Mouse (Mus musculus) intestine, embryonic 14.5 days (tissue): ENCODE measurements at regions not wholly inside any gene's neighbourhood (a gene's known extent, or its start where the extent isn't known, plus 50 kb on each side); places are given as distances from the start of the nearest gene placed in this dataset.

Source experiments
- ATAC-seq: fragments of 200-750 bp; cut with Nextera tagmentation; replicated peaks from 2 replicates; pipeline ENCODE4 v1.8.0; 2017; ENCODE audit warnings: low read depth, moderate number of reproducible peaks, moderate TSS enrichment, moderate library complexity; ENCODE audit not compliant: low FRiP score, low TSS enrichment
- DNase-seq: peaks from one replicate; pipeline ENCODE4 v3.0.0-alpha.2; 2018; ENCODE audit warnings: low spot score
- H3K27ac ChIP-seq: fragments of 300-500 bp; sonication (generic); 2 replicates; pipeline ENCODE4 v1.5.1; 2014; ENCODE audit warnings: low read depth, mild to moderate bottlenecking, control low read depth
- H3K27me3 ChIP-seq: fragments of 300-500 bp; sonication (generic); replicated peaks from 2 replicates; pipeline ENCODE4 v1.6.1; 2014; ENCODE audit warnings: low read length, control low read depth; ENCODE audit not compliant: control insufficient read depth, insufficient read depth
- H3K36me3 ChIP-seq: fragments of 300-500 bp; sonication (generic); 2 replicates; pipeline ENCODE4 v1.6.1; 2014; ENCODE audit warnings: low read length, control low read depth; ENCODE audit not compliant: control insufficient read depth, insufficient read depth
- H3K4me1 ChIP-seq: fragments of 300-500 bp; sonication (generic); replicated peaks from 2 replicates; pipeline ENCODE4 v1.6.1; 2014; ENCODE audit warnings: low read length, control low read depth, mixed read lengths; ENCODE audit not compliant: control insufficient read depth, insufficient read depth
- H3K4me2 ChIP-seq: fragments of 300-500 bp; sonication (generic); 2 replicates; pipeline ENCODE4 v1.6.1; 2014; ENCODE audit warnings: low read length
- H3K4me3 ChIP-seq: fragments of 300-500 bp; sonication (generic); 2 replicates; pipeline ENCODE4 v1.5.1; 2014; ENCODE audit warnings: low read depth, low read length, control low read depth, mixed read lengths
- H3K9ac ChIP-seq: fragments of 300-500 bp; sonication (generic); 2 replicates; pipeline ENCODE4 v1.6.1; 2014; ENCODE audit warnings: mild to moderate bottlenecking, low read length
- H3K9me3 ChIP-seq: fragments of 300-500 bp; sonication (generic); 2 replicates; pipeline ENCODE4 v1.6.1; 2016; ENCODE audit warnings: low read length, control low read depth; ENCODE audit not compliant: control insufficient read depth
- WGBS: fragments of 180-500 bp; shearing (Covaris S2); extraction: QIAGEN DNeasy Blood & Tissue Kit; methylation state at CpG from one replicate; pipeline ENCODE4 v1.1.7; 2014; 5-methylcytosine and 5-hydroxymethylcytosine counted together

GRCm38 (mm10) chr1:35981226-35981625 is 87.0 kb upstream of the Hs6st1 start:
- H3K36me3 ChIP-seq = no peaks in the 10 kb centered on the region
- no peak overlapping the region for H3K9ac ChIP-seq
- H3K4me2 ChIP-seq = no peak overlapping the region
- H3K4me3 ChIP-seq = no peak overlapping the region
- no peaks in the 10 kb centered on the region for H3K9me3 ChIP-seq
- ATAC-seq (no peak), DNase-seq (no peak)
- no peak overlapping the region for H3K27ac ChIP-seq
- H3K4me1 ChIP-seq = no peaks in the 10 kb centered on the region
- WGBS = 90% methylated on average over 4 of the region's 4 CpGs
- H3K27me3 ChIP-seq = no peaks in the 10 kb centered on the region

- Histone ChIP-seq H3K4me3 (no peak overlapping the region), H3K9me3 (no peaks in the 10 kb centered on the region), H3K27me3 (no peaks in the 10 kb centered on the region), H3K36me3 (no peaks in the 10 kb centered on the region), H3K9ac (no peak overlapping the region), H3K27ac (no peak overlapping the region), H3K4me2 (no peak overlapping the region), H3K4me1 (no peaks in the 10 kb centered on the region)
- DNase-seq (no peak), ATAC-seq (no peak)
- 66% methylated on average over 3 of the region's 3 CpGs for WGBS
Observed at GRCm38 (mm10) chr1:35983361-35983760, 84.8 kb upstream of the Hs6st1 start.

GRCm38 (mm10) chr1:35985318-35985717 is 82.9 kb upstream of the Hs6st1 start:
- Histone ChIP-seq H3K4me2 (no peak overlapping the region), H3K9me3 (0 out of 2 replicates have a peak, but pooled peaks cover 2% of the 10 kb centered on the region), H3K9ac (no peak overlapping the region), H3K27ac (no peak overlapping the region), H3K36me3 (no peaks in the 10 kb centered on the region), H3K4me1 (no peaks in the 10 kb centered on the region), H3K4me3 (no peak overlapping the region), H3K27me3 (no peaks in the 10 kb centered on the region)
- DNase-seq = no peak
- ATAC-seq = no peak
- 87% methylated on average over 6 of the region's 6 CpGs for WGBS

- H3K4me1 ChIP-seq = no peaks in the 10 kb centered on the region
- no peak overlapping the region for H3K9ac ChIP-seq
- no peaks in the 10 kb centered on the region for H3K36me3 ChIP-seq
- no peak for ATAC-seq
- H3K27me3 ChIP-seq = no peaks in the 10 kb centered on the region
- DNase-seq = no peak
- 0 out of 2 replicates have a peak, but pooled peaks cover 5% of the 10 kb centered on the region for H3K9me3 ChIP-seq
- no peak overlapping the region for H3K27ac ChIP-seq
- no peak overlapping the region for H3K4me2 ChIP-seq
- WGBS = 72% methylated on average over 8 of the region's 8 CpGs
- no peak overlapping the region for H3K4me3 ChIP-seq
Observed at GRCm38 (mm10) chr1:35986666-35987065, 81.5 kb upstream of the Hs6st1 start.

- Histone ChIP-seq H3K4me1 (no peaks in the 10 kb centered on the region), H3K9ac (no peak overlapping the region), H3K9me3 (0 out of 2 replicates have a peak, but pooled peaks cover 5% of the 10 kb centered on the region), H3K4me2 (no peak overlapping the region), H3K27me3 (no peaks in the 10 kb centered on the region), H3K36me3 (no peaks in the 10 kb centered on the region), H3K4me3 (no peak overlapping the region), H3K27ac (no peak overlapping the region)
- ATAC-seq (no peak), DNase-seq (no peak)
- WGBS = 76% methylated on average over 8 of the region's 8 CpGs
Observed at GRCm38 (mm10) chr1:35992227-35992909, 75.8 kb upstream of the Hs6st1 start.

- DNase-seq (no peak), ATAC-seq (no peak)
- Histone ChIP-seq H3K36me3 (no peaks in the 10 kb centered on the region), H3K9ac (no peak overlapping the region), H3K9me3 (0 out of 2 replicates have a peak, but pooled peaks cover 5% of the 10 kb centered on the region), H3K4me2 (no peak overlapping the region), H3K4me1 (no peaks in the 10 kb centered on the region), H3K4me3 (no peak overlapping the region), H3K27ac (no peak overlapping the region), H3K27me3 (no peaks in the 10 kb centered on the region)
- 61% methylated on average over 3 of the region's 3 CpGs for WGBS
Observed at GRCm38 (mm10) chr1:35992937-35993336, 75.3 kb upstream of the Hs6st1 start.

GRCm38 (mm10) chr1:35995691-35996090 is 72.5 kb upstream of the Hs6st1 start:
- H3K27me3 ChIP-seq = no peaks in the 10 kb centered on the region
- DNase-seq (no peak), ATAC-seq (no peak)
- H3K4me3 ChIP-seq = no peak overlapping the region
- H3K36me3 ChIP-seq = no peaks in the 10 kb centered on the region
- H3K9ac ChIP-seq = no peak overlapping the region
- H3K4me2 ChIP-seq = no peak overlapping the region
- H3K9me3 ChIP-seq = no peaks in the 10 kb centered on the region
- 80% methylated on average over 6 of the region's 6 CpGs for WGBS
- H3K27ac ChIP-seq = no peak overlapping the region
- H3K4me1 ChIP-seq = no peaks in the 10 kb centered on the region

GRCm38 (mm10) chr1:36001319-36001718 is 66.9 kb upstream of the Hs6st1 start:
- Histone ChIP-seq H3K9me3 (no peaks in the 10 kb centered on the region), H3K4me2 (no peak overlapping the region), H3K27me3 (no peaks in the 10 kb centered on the region), H3K9ac (no peak overlapping the region), H3K4me1 (peaks cover 3% of the 10 kb centered on the region; the same call in 1 of the 2 replicates), H3K36me3 (no peaks in the 10 kb centered on the region), H3K27ac (no peak overlapping the region), H3K4me3 (no peak overlapping the region)
- DNase-seq (no peak), ATAC-seq (no peak)
- 93% methylated on average over 5 of the region's 5 CpGs for WGBS

GRCm38 (mm10) chr1:36001821-36002220 is 66.4 kb upstream of the Hs6st1 start:
- H3K9me3 ChIP-seq = no peaks in the 10 kb centered on the region
- no peak overlapping the region for H3K4me3 ChIP-seq
- ATAC-seq (no peak), DNase-seq (no peak)
- 79% methylated on average over 1 of the region's 1 CpGs for WGBS
- H3K9ac ChIP-seq = no peak overlapping the region
- H3K4me2 ChIP-seq = no peak overlapping the region
- H3K36me3 ChIP-seq = no peaks in the 10 kb centered on the region
- no peak overlapping the region for H3K27ac ChIP-seq
- no peaks in the 10 kb centered on the region for H3K27me3 ChIP-seq
- H3K4me1 ChIP-seq = peaks cover 3% of the 10 kb centered on the region; the same call in 1 of the 2 replicates
